Mouse (Mus musculus): ENCODE measurements around the gene Atp7b.

DNA sequence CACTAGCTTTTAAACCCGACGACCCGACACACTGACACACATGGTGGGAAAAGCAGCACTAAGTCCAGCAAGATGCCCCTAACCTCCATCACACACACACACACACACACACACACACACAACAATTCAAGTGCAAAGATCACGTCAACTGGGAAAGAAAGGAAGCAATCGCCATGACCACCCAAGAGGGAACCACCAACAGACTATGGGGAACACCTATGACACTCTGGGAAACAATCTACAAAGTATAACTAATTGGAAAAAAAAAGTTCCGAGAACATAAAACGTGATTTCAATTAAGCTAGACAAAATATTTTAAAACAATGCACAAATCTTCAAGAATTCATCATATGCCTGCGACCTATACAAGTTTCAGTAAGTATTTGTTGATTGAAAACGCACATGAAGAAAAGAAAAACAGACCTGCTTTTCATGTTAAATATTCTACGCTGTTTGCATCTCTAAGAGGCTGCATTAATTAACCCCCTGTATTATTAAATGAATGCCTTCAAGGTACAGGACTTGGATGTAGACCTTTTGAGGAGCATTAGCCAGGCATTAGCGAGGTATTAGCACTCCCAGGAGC, 859 bp downstream of the Atp7b start:
- TF ChIP-seq CTCF (IDR thresholded peaks at IDR 0.05; ENCODE audit: extremely low read depth, insufficient read depth, low read length), result no peak
- TF ChIP-seq POLR2A (IDR thresholded peaks at IDR 0.05; ENCODE audit: extremely low read depth, insufficient read depth, low read length), result no peak
